Mouse (Mus musculus): ENCODE measurements at regions not wholly inside any gene's neighbourhood (a gene's known extent, or its start where the extent isn't known, plus 50 kb on each side); places are given as distances from the start of the nearest gene placed in this dataset.

DNA sequence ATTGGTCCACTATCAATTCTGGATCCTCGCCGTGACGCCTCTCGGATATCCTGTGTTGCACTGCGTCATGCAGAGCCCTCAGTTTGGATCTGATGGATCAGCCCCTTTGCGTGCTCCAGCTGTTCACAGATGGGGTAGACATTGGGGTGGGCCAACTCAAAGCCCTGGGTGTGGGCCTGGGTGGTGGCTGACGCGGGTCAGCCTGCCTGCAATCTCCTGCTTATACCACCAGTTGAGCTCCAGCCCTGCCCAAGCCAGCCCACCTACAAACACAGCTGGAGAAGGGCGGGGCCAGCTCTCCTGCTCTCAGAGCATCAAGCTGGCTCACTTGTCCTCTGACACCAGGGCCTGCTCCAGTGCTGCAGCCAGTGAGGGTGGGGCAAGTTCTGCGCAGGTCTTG, 73.1 kb downstream of the Rps15a start:
- DNase-seq: peak in 1 of 2 experiments; percentile 13

DNA sequence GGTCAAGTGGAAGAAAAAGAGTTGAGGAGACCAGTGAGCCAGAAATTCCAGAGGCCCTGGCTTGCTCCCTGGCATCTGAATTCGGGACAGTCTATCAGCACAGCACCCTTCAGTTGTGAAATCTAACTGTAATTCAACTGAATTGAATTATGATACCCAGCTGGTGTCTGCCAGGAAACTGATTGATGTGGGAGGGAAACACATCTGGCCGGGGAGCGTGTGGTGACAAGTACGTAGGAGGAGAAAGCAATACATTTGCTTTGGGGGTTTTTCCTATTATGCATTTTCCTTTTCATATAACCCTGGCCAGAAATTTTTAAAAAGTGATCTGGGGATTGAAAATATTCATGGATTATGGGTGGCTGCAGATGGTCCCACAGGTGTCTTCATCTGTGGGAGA, 76.1 kb downstream of the Rps15a start:
- no peak for DNase-seq

DNA sequence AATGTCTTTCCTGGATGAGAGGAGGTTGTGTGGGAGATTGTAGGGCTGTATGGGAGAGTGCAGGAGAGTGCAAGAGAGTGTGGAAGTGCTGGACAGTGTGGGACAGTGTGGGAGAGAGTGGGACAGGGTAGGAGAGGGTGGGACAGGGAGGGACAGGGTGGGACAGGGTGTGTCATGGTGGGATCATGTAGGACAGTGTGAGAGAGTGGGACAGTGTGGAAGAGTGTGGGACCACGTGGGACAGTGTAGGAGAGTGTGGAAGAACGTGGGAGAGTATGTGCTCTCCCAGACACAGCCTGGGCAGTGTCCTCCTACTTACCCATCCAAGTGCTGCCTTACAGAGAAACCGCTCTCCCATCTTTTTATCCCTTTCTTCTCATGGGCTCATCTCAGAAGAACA, 78.9 kb downstream of the Rps15a start:
- no peak for DNase-seq

DNA sequence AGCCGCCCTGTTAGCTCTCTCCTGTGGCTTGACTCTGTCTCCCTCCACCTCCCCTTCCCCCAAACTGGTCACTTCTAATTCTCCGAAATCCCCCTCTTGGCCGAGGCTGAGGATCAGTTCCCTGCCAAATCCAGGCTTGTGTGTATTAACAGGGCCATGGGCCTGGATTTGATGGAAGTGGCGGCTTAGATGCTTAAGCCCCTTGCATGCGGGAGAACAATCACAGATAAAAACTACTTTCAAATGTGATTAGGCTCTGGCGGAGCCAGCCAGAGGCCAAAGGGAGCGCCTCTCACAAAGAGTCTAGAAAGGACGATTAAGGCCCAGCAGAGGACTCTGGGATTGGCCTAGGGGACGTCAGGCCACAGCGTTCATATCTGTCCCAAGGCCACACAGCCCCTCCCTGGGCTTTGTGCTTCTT, 89.9 kb downstream of the Rps15a start:
- peak; percentile 41 to 61 for DNase-seq

DNA sequence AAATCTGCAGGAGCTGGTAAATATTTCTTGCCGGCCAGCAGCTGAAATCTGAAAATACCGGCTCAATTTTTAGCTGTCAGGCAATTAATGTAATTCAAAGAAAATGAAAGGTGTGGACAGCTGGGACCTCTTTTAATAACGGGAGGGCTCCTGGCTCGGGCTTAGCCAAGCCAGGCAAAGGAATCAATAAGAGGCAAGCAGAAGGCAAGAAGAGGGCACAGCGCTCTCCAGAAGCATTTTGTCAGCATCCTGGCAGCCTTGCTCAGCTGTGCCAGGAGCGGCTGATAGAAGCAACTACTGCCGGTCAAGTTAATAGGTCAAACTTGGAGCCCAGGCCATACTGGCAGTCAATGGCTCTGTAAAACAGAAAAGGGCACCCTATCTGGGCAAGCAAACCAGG, 111.4 kb downstream of the Rps15a start:
- peak; percentile 13 to 19 for DNase-seq

DNA sequence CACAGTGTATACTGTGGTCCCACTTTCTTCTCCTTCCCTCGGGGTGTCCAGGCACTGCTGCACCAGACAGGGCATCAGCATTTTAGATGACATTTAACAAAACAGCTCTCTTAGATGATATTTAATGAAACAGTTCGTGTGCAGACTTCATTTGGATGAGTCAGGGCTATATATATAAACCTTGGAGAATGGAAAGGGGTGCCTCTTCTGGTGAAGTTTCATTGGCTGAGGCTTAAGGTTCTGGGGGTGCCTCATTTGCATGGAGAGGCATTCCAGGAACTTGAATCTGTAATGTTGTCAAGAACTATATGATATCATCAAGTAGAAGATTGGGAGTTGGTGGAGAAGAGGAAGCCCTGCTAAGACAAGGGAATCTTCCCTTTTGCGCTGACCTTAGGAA, 114.1 kb downstream of the Rps15a start:
- DNase-seq: no peak

DNA sequence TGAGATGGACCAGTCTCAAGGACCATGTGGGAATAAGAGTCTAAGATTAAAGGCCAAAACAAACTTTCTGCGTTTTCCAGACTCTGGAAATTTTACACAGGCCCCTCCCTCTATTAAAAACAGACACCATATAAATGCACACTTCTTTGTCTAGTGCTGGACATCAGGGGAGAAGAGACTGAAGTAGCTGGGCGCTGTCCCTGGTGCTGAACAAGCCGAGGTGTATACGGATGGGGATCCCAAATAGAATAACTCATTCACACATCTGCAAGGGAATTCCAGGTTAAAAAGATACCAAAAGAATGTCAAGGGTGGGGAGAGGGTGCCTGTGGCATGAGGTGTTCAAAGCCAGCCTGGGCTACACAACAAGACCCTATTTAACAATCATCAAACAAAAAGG, 114.9 kb downstream of the Rps15a start:
- DNase-seq: peak in 1 of 2 experiments; percentile 10

DNA sequence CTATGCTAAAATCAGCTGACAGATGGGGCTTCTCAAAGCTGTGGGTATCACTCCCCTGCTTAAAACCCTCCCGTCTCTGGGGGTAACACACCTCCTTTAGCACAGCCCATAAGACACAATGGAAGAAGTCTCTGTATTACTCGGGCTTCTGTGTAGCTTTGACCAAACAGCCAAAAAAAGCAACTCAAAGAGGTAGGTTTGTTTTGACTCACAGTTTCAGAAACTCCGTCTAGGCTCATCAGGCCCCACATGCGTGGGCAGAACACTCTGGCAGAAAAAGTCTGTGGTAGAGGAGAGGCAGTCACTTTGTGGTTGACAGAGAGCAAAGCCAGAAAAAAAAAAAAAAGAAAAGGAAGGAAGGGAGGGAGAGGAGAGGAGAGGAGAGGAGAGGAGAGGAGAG, 133.8 kb downstream of the Rps15a start:
- no peak for DNase-seq

DNA sequence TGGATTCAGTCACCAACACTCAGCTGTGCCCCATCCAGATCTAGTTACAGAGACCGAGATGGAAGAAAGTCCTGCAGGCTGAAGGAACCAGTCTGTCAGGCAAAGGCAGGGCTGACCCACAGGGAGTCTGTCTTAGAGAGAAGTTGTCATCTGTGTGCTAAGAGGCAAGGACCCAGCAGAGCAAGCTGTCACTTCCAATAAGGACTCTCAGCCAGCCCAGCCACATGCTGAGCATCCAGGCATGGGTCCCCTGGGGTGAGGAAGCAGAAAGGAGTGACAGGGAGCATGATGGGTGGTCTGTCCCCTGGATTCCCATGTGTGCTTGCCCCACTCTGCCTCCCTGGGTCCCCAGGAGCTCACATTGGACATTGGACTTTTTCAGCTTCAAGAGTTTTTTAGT, 144.8 kb downstream of the Rps15a start:
- DNase-seq: peak in 1 of 2 experiments; percentile 4

DNA sequence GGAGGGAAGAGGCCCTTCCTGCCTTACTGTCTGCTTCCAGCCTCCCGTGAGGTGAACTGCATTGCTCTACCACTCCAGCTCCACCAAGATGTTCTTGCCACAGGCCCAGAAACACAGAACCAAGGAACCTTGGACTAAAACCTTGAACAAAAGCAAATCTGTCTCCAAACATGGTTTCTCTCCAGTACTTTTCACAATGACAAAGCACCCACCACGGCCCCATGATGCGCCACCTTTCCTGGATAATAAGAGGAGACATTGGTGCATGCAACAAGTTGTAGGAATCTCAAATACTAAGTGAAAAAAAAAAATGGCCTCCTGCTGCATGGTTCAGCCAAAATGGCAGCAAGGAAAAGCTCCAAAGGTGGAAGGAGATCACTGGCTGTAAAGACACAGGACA, 172.6 kb downstream of the Rps15a start:
- no peak for DNase-seq

DNA sequence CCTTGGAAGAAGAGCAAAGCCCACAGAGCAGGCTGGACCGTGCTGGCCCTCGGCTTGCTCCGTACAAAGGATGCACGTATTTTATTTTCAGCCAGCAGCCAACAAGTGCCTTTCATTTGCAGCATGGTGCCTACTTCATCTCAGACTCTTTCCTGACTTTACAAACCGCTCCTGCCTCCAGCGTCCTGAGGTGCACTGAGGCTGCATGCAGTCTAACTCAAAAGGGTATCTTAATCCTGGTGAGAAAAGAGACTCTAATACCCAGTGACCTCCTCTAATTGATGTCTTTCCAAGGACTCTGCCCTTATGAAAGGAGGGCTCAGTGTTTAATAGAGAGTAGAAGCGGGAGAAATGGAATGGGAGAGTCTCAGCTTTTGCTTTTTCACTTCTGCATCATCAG, 176.4 kb downstream of the Rps15a start:
- no peak for DNase-seq

DNA sequence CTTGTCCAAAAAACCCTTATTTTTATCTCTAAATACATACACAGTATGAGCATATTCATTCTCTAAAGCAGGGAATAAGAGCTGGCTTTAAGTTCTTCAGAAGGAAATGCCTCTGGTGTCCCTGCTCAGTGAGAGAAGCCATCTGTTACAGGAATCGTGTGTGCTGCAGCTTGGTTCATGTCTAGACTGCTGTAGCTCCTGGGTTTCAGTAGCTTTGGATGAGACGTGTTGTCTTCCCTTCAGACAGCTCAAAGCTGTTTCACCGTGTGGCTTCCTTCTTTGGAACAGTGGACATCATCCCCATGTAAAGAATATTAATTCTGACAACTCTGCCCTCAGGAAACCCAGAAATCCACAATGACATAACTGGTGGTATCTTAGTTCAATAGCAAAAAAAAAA, 181.1 kb downstream of the Rps15a start:
- DNase-seq: peak in 1 of 2 experiments; percentile 3

DNA sequence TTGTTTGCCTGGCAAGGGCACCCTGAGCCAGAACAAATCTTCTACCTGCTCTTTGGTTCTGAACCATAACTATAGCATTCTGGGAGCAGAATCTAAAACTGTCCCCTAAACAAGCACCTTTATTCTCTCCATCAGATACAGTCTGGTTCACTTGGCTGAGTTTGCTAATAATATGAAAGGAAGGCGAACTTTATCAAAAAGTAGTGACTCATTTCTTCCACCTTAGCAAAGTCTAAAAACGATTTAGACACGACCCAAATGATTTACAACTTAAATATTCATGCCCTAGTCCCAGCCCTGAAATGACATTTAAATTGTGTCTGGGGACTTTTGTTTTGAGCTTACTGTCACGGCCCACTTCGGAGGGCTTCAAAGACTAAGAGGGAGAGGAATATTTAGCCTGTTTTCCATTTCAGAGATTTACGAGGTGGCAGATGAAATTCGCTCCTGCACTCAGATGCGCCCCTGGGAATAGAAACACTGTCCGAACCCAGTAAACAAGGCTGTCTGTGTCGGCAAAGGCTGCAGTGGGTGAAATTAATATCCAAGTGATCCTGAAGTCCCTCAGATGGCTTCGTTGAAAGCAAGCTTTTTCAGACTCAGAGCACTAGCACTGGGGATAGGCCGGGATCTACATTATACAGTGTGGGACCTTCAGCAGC, 184.6 kb downstream of the Rps15a start:
- DNase-seq: no peak

DNA sequence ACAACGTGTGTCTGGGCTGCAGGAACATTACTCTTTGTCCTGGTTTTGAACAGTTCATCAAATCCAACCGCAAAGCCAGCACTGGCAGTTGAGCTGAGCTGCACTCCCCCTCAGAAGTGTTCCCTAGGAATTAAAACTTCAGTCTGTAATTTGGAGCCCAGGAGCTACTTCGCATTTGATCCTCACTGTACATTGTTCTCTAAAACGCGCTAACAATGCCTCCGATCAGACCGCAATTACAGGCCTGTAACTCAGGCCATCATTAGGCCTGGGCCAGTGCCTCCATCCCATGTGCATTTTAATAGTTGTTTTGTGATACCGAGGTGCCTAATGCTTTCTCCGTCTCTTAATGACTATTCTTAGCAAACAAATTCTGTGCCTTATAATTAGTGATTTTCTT, 185.6 kb downstream of the Rps15a start:
- DNase-seq: no peak

DNA sequence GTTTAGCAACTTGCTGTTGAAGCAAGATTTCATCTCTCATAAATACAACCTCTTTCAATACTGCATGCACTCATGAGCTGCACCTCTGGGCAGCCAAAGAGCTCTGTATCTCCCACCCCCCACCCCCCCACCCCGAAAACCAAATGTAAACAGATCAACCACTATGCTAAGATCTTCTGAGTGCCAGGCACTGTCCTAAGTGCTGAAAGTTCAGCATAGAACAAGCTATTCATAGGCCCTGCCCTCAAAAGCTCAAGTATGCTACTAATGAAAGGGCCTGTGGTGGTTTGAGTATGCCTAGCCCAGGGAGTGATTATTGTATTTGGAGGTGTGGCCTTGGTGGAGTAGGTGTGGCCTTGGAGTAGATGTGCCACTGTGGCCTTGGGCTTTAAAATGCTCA, 189.6 kb downstream of the Rps15a start:
- DNase-seq: no peak

DNA sequence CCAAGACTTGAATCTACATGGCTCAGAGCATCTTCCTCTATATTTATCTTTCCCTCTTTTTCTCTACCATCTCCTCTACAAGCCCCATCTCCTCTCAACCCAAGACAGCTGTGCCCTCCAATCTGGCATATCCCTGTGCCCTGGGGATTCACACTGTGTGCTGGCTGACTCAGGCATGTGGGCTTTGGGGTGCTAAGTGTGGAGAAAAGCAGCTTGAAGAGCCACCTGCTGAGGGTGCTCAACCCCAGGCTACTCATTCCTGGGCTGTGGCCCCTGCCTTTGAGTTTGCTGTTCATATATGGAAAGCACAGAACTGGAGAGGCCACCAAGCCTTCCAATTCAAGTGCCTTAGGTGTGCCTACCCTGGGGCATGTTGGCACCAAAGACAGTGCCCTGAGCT, 193.7 kb downstream of the Rps15a start:
- DNase-seq: no peak

DNA sequence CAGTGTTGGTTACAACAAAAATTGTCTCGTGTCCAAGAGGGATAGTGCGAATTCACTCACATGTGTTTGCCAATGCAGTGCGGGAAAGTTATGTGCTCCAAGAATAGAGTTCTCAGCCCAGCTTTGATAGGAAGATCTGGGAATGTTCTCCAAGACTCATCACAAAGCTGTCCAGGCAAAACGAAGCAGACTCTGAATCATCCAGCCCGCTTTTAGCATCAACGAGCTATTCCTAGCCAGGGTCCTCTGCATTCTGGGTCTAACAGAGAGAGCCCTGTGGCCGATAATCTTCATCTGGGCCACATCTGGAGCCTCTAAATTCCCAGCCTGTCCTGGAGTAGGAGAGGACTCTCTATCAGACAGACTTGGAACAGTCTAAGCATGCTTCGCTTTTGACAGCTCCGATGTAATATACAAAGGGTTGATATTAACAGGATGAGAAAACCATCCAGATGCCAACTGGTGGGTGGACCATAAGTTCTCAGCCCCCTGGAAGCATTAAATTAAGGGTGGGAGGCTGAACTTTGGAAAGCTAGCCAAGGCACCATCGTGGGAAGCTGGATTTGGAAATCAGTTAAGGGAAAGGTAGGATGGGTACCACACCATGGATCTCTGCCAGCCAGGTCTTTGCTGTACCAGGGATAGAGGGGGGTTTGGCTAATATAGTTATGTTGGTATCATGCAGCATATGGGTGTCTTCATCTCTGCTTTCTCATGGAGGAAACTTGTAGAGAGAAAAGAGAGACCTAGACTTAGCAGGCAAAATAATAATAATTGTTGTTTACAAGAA, 197.6 kb downstream of the Rps15a start:
- DNase-seq: no peak

DNA sequence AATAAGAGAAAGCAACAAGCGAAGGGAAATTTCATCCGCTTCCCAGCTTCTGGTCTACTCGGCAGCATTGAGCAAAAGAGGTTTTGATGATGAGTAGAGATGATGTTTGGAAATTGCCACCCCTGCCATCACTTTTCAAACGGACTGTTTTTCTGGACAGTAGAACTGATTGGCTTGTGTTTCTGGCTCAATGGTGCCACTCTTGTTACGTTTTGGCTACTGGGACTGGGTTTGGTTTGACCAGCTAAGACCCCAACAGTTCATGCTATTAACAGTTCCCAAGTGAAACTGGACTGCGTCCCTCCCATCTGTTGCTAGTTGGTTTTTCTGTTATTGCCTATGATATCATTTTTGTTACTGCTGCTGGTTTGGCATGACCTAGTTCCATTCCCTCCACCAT, 199.1 kb downstream of the Rps15a start:
- DNase-seq: no peak

DNA sequence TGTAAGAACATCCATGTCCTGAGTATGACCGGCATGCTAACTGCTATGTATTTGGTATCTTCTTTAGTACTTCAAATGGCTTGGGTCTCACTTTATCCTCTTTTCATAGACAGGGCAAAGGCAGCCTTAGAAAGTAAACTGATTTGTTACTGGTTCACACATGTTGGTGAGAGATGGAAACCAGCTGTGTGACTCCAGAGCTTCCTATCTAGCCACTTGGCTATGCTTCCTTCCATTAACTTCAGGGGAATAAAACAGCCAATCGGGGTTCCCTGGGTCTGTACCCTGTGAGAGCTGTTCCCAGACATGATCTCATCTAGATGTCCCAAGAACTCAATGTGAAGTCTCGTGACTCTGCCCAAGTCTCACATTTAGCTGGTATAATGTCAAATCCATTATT, 203.5 kb downstream of the Rps15a start:
- no peak for DNase-seq

DNA sequence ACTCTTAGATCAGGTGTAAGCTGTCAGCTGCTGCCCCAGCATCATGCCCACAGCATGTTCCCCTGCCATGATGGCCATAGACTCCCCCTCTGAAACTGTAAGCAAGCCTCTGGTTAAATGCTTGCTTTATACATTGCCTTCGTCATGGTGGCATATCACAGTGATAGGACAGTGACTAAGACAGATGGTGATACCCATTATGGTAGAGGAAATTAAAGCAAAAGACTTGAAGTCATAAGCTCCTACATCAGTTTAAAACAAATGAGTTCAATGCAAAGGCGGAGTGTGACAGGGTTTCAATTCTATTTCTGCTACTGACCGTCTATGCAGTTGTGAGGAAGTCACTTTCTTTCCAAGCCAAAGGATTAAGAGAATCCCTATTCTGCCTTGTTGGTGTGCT, 204.9 kb downstream of the Rps15a start:
- DNase-seq: no peak

DNA sequence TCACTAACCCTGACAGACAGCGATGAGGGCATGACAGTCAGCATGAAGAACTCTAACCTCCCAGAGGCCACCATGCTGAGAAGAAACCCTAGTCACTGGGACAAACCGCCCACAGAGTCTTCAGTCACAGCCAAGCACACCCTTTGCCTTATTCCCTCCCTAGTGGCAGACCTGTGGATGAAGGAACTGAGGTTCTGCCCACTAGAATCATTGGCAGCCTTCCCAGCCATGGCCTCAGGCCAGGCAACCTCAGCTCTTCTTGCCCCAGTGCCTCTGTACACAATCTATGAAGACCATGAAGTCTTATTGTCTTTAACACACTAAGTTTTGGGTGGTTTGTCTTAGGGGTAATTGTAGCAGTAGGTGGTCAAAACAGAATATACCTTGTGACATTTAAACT, 219.5 kb downstream of the Rps15a start:
- DNase-seq: peak; percentile 73 to 77

DNA sequence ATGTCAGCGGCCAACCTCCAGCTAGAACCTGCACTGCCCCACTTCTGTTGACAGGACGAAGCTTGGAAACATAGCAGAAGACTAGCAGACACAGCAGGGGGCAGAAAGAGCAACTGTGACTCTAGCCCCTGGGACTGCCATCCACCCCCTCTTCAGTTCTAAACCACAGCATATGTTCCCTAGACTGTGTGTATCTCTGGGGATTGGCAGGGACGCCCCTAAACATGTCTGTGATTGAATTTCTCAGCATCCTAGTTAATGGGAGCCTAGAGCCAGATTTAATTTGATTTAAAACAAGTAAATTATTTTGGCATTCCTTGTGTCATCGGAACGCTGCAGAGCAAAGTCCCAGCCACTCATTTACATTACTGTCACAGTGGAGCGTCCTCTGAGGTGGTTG, 228.7 kb downstream of the Rps15a start:
- DNase-seq: no peak

DNA sequence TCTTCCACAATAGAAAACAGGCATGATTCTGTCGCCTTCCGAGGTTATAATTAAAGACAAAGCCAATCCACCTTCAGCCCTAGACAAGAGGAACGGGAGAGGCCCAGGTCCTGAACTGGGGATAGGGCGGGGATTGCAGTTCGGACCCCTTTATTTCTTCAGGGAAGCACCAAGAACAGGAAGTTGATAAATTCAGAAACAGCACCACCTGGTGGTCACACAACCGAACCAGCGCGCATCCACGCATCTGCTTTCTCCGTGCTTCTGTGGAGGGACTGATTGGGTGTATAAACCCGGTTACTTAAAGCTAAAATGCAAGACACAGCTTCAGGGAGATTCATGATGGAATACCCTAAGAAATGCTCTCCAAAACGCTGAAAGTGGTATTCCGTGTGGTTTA, 233.2 kb downstream of the Rps15a start:
- peak; percentile 91 to 94 for DNase-seq

DNA sequence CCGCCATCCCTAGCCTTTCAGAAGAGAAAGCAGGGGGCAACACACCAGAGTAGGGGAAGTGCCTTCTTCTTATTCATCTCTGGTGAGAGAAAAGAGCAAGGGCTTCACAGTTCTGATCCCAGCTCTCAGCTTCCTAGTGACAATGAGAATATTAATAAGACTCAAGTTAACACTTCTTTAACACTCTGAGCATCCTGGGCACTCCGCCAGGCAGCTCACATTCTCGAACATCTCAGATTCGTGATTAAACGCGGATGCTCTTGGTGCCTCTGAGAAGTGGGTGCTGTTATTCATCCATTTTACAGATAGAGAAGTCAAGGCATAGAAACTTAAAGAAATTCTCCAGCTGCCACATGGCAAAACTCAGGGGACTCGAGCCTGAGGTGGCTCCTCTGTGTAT, 237.1 kb downstream of the Rps15a start:
- peak; percentile 27 to 29 for DNase-seq

DNA sequence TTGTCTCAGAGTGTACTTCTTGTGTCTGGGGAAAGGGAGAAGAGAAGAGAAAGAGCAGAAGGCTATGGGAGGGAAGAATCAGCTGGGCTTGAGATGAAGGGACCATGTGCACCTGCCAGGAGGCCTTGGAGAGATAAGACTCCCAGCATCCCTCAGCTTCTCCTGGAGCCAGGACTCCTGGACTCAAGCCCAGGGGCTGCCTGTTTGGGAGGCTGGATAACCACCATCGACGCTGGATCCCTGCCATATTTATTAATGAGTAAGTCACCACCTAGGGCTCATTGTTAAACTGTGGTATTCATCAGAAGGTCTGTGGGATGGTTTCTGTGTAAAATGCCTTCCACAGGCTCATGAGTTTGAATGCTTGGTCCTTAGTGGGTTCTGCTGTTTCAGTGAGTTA, 240.7 kb downstream of the Rps15a start:
- peak; percentile 83 to 88 for DNase-seq

All from cerebellum, postnatal 10 days (tissue).